Mouse (Mus musculus): ENCODE measurements around the gene Gpr176. TPM values are rescaled to one million over a fixed set of nuclear protein-coding genes. Genes with fewer than 3 reads are reported as not detected.
"Not testable (repeated sequence)": the region's sequence is repeated elsewhere in the genome, so short reads cannot be mapped to it uniquely, and the experiment has no call there.

Gpr176 gene
- polyA plus RNA-seq, 1 experiment from 2014 or later = 4.1 TPM

- Histone ChIP-seq H3K4me1 (ENCODE audit: control insufficient read depth, insufficient read depth, low read length) (no peaks in the 10 kb centered on the region), H3K4me2 (ENCODE audit: low read length) (no peak overlapping the region), H3K36me3 (ENCODE audit: control insufficient read depth, insufficient read depth, low read length) (no peaks in the 10 kb centered on the region), H3K4me3 (replicated peaks; ENCODE audit: low read depth, low read length) (no peak overlapping the region), H3K27me3 (ENCODE audit: control insufficient read depth, insufficient read depth, low read length) (no peaks in the 10 kb centered on the region), H3K27ac (replicated peaks; ENCODE audit: low read depth, low read length) (no peak overlapping the region), H3K9me3 (ENCODE audit: control insufficient read depth, low read length) (no peaks in the 10 kb centered on the region), H3K9ac (replicated peaks; ENCODE audit: low read length) (no peak overlapping the region)
- no peak for DNase-seq
- no peak for ATAC-seq (ENCODE audit: low FRiP score, low TSS enrichment)
- 70% methylated on average over 8 of the region's 8 CpGs for WGBS
Measured at GRCm38 (mm10) chr2:118301041-118301545, 72.1 kb downstream of the Gpr176 start.

- 98% methylated on average over 2 of the region's 2 CpGs for WGBS
Measured at GRCm38 (mm10) chr2:118299981-118300380, 73.2 kb downstream of the Gpr176 start.

GRCm38 (mm10) chr2:118298601-118299000, 74.6 kb downstream of the Gpr176 start:
- H3K4me2 ChIP-seq (ENCODE audit: low read length) = no peak overlapping the region
- no peaks in the 10 kb centered on the region; the same call in 1 of the 2 replicates for H3K4me1 ChIP-seq (ENCODE audit: control insufficient read depth, insufficient read depth, low read length)
- no peak overlapping the region for H3K4me3 ChIP-seq (replicated peaks; ENCODE audit: low read depth, low read length)
- WGBS = 71% methylated on average over 4 of the region's 4 CpGs
- no peaks in the 10 kb centered on the region for H3K36me3 ChIP-seq (ENCODE audit: control insufficient read depth, insufficient read depth, low read length)
- ATAC-seq (ENCODE audit: low FRiP score, low TSS enrichment) (no peak), DNase-seq (no peak)
- no peaks in the 10 kb centered on the region for H3K27me3 ChIP-seq (ENCODE audit: control insufficient read depth, insufficient read depth, low read length)
- no peak overlapping the region for H3K27ac ChIP-seq (replicated peaks; ENCODE audit: low read depth, low read length)
- no peak overlapping the region for H3K9ac ChIP-seq (replicated peaks; ENCODE audit: low read length)
- no peaks in the 10 kb centered on the region for H3K9me3 ChIP-seq (ENCODE audit: control insufficient read depth, low read length)

More at GRCm38 (mm10) chr2:118299981-118300380, 73.2 kb downstream of the Gpr176 start:
- Histone ChIP-seq H3K4me1 (ENCODE audit: control insufficient read depth, insufficient read depth, low read length) (no peaks in the 10 kb centered on the region; the same call in 1 of the 2 replicates), H3K9ac (replicated peaks; ENCODE audit: low read length) (no peak overlapping the region), H3K27me3 (ENCODE audit: control insufficient read depth, insufficient read depth, low read length) (no peaks in the 10 kb centered on the region), H3K36me3 (ENCODE audit: control insufficient read depth, insufficient read depth, low read length) (no peaks in the 10 kb centered on the region), H3K4me3 (replicated peaks; ENCODE audit: low read depth, low read length) (no peak overlapping the region), H3K27ac (replicated peaks; ENCODE audit: low read depth, low read length) (no peak overlapping the region), H3K4me2 (ENCODE audit: low read length) (no peak overlapping the region), H3K9me3 (ENCODE audit: control insufficient read depth, low read length) (no peaks in the 10 kb centered on the region)
- DNase-seq (no peak), ATAC-seq (ENCODE audit: low FRiP score, low TSS enrichment) (no peak)

GRCm38 (mm10) chr2:118297966-118298365, 75.3 kb downstream of the Gpr176 start:
- Histone ChIP-seq H3K27me3 (ENCODE audit: control insufficient read depth, insufficient read depth, low read length) (no peaks in the 10 kb centered on the region), H3K9me3 (ENCODE audit: control insufficient read depth, low read length) (no peaks in the 10 kb centered on the region), H3K27ac (replicated peaks; ENCODE audit: low read depth, low read length) (no peak overlapping the region), H3K4me3 (replicated peaks; ENCODE audit: low read depth, low read length) (no peak overlapping the region), H3K36me3 (ENCODE audit: control insufficient read depth, insufficient read depth, low read length) (no peaks in the 10 kb centered on the region), H3K4me1 (ENCODE audit: control insufficient read depth, insufficient read depth, low read length) (peaks cover 4% of the 10 kb centered on the region; the same call in 1 of the 2 replicates), H3K9ac (replicated peaks; ENCODE audit: low read length) (no peak overlapping the region), H3K4me2 (ENCODE audit: low read length) (no peak overlapping the region)
- no peak for ATAC-seq (ENCODE audit: low FRiP score, low TSS enrichment)
- WGBS = 82% methylated on average over 2 of the region's 2 CpGs
- no peak for DNase-seq

GRCm38 (mm10) chr2:118295505-118295904, 77.7 kb downstream of the Gpr176 start:
- H3K9me3 ChIP-seq (ENCODE audit: control insufficient read depth, low read length) = no peaks in the 10 kb centered on the region
- no peak overlapping the region for H3K27ac ChIP-seq (replicated peaks; ENCODE audit: low read depth, low read length)
- no peaks in the 10 kb centered on the region for H3K27me3 ChIP-seq (ENCODE audit: control insufficient read depth, insufficient read depth, low read length)
- H3K4me3 ChIP-seq (replicated peaks; ENCODE audit: low read depth, low read length) = no peak overlapping the region
- H3K9ac ChIP-seq (replicated peaks; ENCODE audit: low read length) = no peak overlapping the region
- no peaks in the 10 kb centered on the region for H3K36me3 ChIP-seq (ENCODE audit: control insufficient read depth, insufficient read depth, low read length)
- WGBS = 81% methylated on average over 7 of the region's 7 CpGs
- H3K4me1 ChIP-seq (ENCODE audit: control insufficient read depth, insufficient read depth, low read length) = peaks cover 4% of the 10 kb centered on the region; the same call in 1 of the 2 replicates
- no peak for ATAC-seq (ENCODE audit: low FRiP score, low TSS enrichment)
- no peak for DNase-seq
- H3K4me2 ChIP-seq (ENCODE audit: low read length) = no peak overlapping the region

GRCm38 (mm10) chr2:118293583-118293982, 79.6 kb downstream of the Gpr176 start:
- peaks cover 4% of the 10 kb centered on the region; the same call in 1 of the 2 replicates for H3K4me1 ChIP-seq (ENCODE audit: control insufficient read depth, insufficient read depth, low read length)
- no peak overlapping the region for H3K9ac ChIP-seq (replicated peaks; ENCODE audit: low read length)
- H3K27ac ChIP-seq (replicated peaks; ENCODE audit: low read depth, low read length) = peak overlapping the region; percentile 21
- H3K4me3 ChIP-seq (replicated peaks; ENCODE audit: low read depth, low read length) = no peak overlapping the region
- DNase-seq = peak; percentile 41
- 57% methylated on average over 5 of the region's 5 CpGs for WGBS
- no peaks in the 10 kb centered on the region for H3K27me3 ChIP-seq (ENCODE audit: control insufficient read depth, insufficient read depth, low read length)
- no peak overlapping the region for H3K4me2 ChIP-seq (ENCODE audit: low read length)
- no peaks in the 10 kb centered on the region for H3K9me3 ChIP-seq (ENCODE audit: control insufficient read depth, low read length)
- ATAC-seq (ENCODE audit: low FRiP score, low TSS enrichment) = no peak
- no peaks in the 10 kb centered on the region for H3K36me3 ChIP-seq (ENCODE audit: control insufficient read depth, insufficient read depth, low read length)

GRCm38 (mm10) chr2:118289066-118289460, 84.2 kb downstream of the Gpr176 start:
- H3K4me2 ChIP-seq (ENCODE audit: low read length); H3K9me3 ChIP-seq (ENCODE audit: control insufficient read depth, low read length); H3K4me3 ChIP-seq (replicated peaks; ENCODE audit: low read depth, low read length); DNase-seq; H3K27ac ChIP-seq (replicated peaks; ENCODE audit: low read depth, low read length); H3K27me3 ChIP-seq (ENCODE audit: control insufficient read depth, insufficient read depth, low read length); H3K9ac ChIP-seq (replicated peaks; ENCODE audit: low read length); ATAC-seq (ENCODE audit: low FRiP score, low TSS enrichment); H3K4me1 ChIP-seq (ENCODE audit: control insufficient read depth, insufficient read depth, low read length); H3K36me3 ChIP-seq (ENCODE audit: control insufficient read depth, insufficient read depth, low read length): not testable (repeated sequence)
- 89% methylated on average over 7 of the region's 7 CpGs for WGBS

GRCm38 (mm10) chr2:118288326-118289065, 84.7 kb downstream of the Gpr176 start:
- H3K36me3 ChIP-seq (ENCODE audit: control insufficient read depth, insufficient read depth, low read length) = no peaks in the 10 kb centered on the region
- H3K27ac ChIP-seq (replicated peaks; ENCODE audit: low read depth, low read length) = no peak overlapping the region
- no peak overlapping the region for H3K4me3 ChIP-seq (replicated peaks; ENCODE audit: low read depth, low read length)
- WGBS = 89% methylated on average over 9 of the region's 9 CpGs
- H3K4me2 ChIP-seq (ENCODE audit: low read length) = no peak overlapping the region
- ATAC-seq (ENCODE audit: low FRiP score, low TSS enrichment) (no peak), DNase-seq (no peak)
- 0 out of 2 replicates have a peak, but pooled peaks cover 4% of the 10 kb centered on the region for H3K4me1 ChIP-seq (ENCODE audit: control insufficient read depth, insufficient read depth, low read length)
- H3K27me3 ChIP-seq (ENCODE audit: control insufficient read depth, insufficient read depth, low read length) = no peaks in the 10 kb centered on the region
- no peak overlapping the region for H3K9ac ChIP-seq (replicated peaks; ENCODE audit: low read length)
- H3K9me3 ChIP-seq (ENCODE audit: control insufficient read depth, low read length) = no peaks in the 10 kb centered on the region

GRCm38 (mm10) chr2:118287678-118288077, 85.5 kb downstream of the Gpr176 start:
- Histone ChIP-seq H3K4me1 (ENCODE audit: control insufficient read depth, insufficient read depth, low read length) (no peaks in the 10 kb centered on the region), H3K9me3 (ENCODE audit: control insufficient read depth, low read length) (no peaks in the 10 kb centered on the region), H3K4me2 (ENCODE audit: low read length) (no peak overlapping the region), H3K27ac (replicated peaks; ENCODE audit: low read depth, low read length) (no peak overlapping the region), H3K4me3 (replicated peaks; ENCODE audit: low read depth, low read length) (no peak overlapping the region), H3K27me3 (ENCODE audit: control insufficient read depth, insufficient read depth, low read length) (no peaks in the 10 kb centered on the region), H3K9ac (replicated peaks; ENCODE audit: low read length) (no peak overlapping the region), H3K36me3 (ENCODE audit: control insufficient read depth, insufficient read depth, low read length) (no peaks in the 10 kb centered on the region)
- DNase-seq = no peak
- ATAC-seq (ENCODE audit: low FRiP score, low TSS enrichment) = no peak
- 70% methylated on average over 4 of the region's 4 CpGs for WGBS
